Mouse (Mus musculus) liver, postnatal 0 days (tissue): ENCODE data around the gene Lrrc32.

ENCODE experiments used
- CTCF ChIP-seq: sonication (generic); IDR thresholded peaks from 2 replicates; pipeline ENCODE4 v1.5.1; 2016; ENCODE audit warnings: antibody characterized with exemption, low read depth
- EP300 ChIP-seq: IDR thresholded peaks from 2 replicates; pipeline ENCODE4 v1.6.1; 2016; ENCODE audit warnings: antibody characterized with exemption, low read depth, mild to moderate bottlenecking

DNA sequence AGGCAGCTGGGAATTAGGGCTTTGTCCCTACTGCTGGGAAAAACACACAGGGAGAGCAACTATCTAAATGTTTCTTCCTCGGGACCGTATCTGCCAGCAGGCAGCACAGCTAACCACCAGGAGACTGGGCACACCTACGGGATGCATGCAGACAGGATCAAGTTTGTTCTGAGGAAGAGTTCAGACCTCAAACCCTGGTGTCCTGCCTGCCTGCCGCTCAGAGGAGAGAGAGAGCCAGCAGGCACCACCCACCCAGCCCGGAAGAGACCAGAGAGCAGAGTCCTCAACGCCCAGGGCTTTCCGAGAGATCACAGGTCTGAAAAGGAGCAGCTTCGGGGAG, 5.8 kb upstream of the Lrrc32 start:
- TF ChIP-seq CTCF (no peak), EP300 (no peak)
